Mouse (Mus musculus): ENCODE measurements around the gene Rif1.
A peak's percentile ranks its signal among the peaks of the same experiment; 100 is the strongest.
"Not testable (repeated sequence)": the region's sequence is repeated elsewhere in the genome, so short reads cannot be mapped to it uniquely, and the experiment has no call there.

Gene Rif1

GRCm38 (mm10) chr2:52073141-52073904 is 691 bp downstream of the Rif1 start:
- peak; percentile 57 for DNase-seq

- DNase-seq, result no peak
These were observed 6.0 kb downstream of the Rif1 start for GRCm38 (mm10) chr2:52078666-52079065.

- DNase-seq, result no peak
These were observed 11.4 kb downstream of the Rif1 start for GRCm38 (mm10) chr2:52084013-52084412.

DNA sequence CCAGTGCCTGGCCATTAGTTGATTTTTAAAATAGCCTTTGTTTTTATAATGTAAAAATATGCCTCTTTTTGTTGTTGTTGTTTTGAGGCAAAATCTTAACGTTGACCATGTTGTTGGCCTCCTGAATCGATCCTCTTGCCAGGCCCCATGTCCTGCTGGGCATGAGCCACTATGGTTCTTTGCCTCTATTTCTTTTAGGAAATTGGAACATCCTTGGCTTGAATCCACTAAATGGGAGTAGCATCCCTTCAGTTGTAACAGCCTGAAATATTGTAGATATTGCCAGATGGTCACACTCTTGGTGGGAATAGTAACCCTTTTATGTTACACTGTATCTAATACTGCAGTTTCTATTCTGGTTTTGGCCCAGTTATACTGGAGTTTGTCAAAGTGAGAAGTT is 11.9 kb downstream of the Rif1 start:
- no peak for DNase-seq

DNA sequence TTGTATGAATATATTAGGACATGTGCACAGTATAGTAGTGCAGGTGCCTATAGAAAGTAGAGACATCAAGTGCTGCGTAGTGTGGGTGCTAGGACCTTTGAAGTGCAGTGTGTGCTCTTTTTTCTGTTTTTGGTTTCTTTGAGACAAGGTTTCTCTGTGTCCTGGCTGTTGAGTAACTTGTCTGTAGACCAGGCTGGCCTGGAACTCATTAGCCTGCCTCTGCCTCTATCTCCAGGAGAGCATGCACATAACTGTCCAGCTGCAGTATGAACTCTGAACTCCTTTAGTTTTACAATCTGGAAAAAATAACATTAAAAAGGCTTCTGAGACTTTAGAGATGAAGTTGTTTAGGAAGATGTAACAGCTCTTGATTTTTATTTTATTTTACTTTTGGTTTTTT is 41.5 kb downstream of the Rif1 start:
- no peak for DNase-seq

GRCm38 (mm10) chr2:52131370-52131769 is 58.7 kb downstream of the Rif1 start:
- not testable (repeated sequence) for DNase-seq

- no peak for DNase-seq
These were observed 60.7 kb downstream of the Rif1 start for GRCm38 (mm10) chr2:52133351-52133750.

- no peak for DNase-seq
These were observed 80.4 kb downstream of the Rif1 start for GRCm38 (mm10) chr2:52153064-52153463.

DNA sequence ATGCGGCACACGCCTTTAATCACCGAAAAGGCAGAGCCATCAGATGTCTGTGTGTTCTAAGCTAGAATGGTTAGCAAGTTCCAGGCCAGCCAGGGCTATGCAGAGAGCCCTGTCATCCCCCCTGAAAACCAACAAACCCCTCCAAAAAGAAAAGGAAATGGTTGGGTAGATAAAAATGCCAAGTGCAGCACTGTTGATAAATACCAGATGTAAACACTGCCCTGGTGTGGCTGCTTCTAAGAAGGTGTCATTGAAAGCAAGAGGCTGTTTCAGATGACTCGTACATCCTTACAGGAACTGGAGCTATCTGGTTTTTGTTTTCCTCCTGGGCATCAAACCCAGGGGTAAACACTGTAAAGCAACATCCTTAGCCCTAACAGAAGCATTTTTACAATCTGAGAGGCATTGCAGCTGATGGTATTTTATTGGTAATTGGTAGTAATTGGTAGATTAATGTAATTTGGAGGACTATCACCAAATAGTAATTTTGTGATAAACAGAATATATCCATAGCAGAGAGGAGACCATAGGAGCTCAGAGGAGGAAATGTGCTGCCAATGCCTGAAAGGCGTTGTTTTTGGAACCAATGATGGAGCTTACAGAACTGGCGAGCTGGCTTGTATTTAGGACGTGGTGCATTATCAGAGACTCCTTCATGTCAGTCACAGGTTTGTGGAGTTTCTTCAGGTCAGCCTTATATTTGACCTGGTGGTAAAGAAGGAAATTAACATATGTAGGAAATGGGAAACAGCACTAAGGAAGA is 96.8 kb downstream of the Rif1 start:
- no peak for DNase-seq

All from thymus, postnatal 25 days (tissue).